Mouse (Mus musculus): ENCODE measurements around the gene 2310022A10Rik.
A peak's percentile ranks its signal among the peaks of the same experiment; 100 is the strongest.

2310022A10Rik gene

DNA sequence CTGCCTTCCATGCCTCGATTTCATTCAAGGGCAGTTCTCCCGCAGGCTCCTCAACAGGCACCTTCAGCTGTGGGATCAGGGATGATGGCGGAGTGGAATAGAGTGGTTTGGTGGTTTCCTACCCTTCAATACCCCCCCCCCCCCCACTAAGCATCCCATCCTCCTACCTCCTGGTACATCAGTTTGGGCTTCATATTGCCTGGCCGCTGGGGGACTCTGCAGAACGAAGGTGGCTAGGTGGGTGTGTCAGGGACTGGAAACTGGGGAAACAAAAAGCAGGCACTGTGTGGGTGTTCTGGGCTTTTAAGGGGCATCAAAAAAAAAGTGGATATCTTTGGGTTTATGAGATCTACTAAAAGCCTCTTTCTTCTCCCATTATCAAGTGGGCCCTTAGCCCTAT is 11.1 kb upstream of the 2310022A10Rik start:
- no peak for DNase-seq

DNA sequence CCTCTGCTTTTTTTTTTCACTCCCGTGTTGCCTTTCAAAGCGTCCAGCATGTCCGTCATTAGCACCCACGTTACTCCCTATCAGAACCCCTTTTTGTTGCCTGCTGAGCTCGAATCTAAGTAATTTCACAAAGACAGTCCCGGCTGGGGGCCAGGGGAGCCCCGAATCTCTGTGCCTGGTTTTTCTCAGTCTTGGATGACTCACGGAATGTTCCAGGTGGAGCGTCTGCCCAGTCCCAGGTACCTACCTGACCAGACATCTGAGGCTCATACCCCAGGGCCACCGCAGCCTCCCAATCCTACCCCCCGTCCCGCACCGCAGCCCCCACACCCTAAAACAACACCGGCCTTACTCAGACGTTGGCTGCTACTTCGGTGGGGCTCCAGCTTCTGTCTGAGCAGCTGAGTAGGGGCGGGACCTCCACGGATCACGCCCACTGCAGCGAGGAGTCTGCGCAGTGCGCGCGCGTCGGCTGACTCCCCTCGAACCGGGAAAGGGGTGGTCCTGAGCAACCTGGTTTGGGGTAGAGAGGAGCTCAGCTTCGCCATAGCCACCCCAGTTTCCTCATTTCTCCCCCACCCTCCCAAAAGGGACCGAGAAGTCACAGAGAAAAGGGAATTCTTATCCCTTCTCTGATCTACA is 10.5 kb upstream of the 2310022A10Rik start:
- DNase-seq, result peak; percentile 86

DNA sequence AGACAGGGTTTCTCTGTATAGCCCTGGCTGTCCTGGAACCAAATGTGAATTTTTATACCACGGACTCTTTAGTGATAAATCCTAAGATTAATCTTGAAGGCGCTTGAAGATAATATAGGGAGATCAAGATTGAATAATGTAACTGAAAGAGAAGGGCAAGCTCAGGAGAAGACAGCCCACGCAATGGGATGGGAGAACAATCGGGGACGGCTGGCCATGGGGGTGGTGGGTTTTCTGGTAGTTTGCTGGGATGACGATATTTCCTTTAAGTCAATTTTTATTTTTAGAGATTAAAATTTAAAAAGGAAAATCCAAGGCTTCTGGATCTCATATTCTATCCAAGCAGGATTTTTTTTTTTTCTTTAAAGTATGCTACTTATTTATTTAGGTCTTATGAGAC is 10.0 kb upstream of the 2310022A10Rik start:
- DNase-seq, result no peak

DNA sequence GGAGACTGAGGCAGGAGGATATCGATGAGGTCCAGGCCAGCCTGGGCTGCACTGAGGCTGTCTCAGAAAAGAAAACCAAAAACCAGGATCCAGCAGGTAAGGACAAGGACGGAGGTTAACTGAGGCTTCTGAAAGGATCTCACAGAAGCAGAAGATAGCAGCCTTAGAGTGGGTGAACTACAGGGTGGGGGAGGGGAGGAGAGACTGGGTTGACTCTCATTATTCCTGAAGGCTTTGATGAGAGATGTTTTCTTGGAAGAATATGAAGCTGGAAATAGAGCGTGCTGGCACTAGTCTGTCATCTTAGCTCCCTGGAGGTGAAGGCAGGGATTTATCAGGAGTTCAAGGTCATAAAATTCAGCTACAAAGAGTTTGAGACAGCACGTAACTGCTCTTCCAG is 9.2 kb upstream of the 2310022A10Rik start:
- DNase-seq, result no peak

DNA sequence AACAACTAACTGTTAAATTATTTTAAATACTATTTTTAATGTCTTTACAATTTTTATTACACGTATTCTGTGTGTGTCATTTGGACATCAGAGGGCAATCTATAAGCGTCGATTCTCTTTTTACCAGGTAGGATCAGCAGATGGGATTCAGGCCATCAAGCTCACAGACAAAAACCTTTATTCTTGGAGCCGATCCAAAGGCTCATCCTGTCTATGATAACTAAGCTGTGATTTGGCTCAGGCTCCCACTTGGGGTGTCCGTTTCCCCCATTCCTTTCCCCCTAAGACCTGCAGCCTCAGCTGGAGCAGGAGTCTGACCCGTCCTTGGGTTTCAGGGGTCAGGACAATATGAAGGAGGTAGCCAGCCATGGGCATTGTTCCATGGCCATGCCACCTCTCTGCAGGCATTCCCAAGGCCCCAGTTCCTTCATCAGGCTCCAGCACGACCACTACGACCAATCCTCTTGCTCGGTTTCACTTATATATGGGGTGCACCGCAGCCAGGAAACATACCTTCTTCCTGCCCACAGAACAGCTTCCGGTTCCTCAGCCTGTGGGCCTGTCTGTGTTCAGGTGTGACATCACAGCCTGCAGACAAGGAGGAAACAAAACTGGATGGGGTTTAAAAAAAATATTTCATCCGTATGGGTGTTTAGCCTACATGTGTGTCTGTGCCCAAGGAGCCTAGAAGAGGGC is 8.2 kb upstream of the 2310022A10Rik start:
- DNase-seq, result no peak

DNA sequence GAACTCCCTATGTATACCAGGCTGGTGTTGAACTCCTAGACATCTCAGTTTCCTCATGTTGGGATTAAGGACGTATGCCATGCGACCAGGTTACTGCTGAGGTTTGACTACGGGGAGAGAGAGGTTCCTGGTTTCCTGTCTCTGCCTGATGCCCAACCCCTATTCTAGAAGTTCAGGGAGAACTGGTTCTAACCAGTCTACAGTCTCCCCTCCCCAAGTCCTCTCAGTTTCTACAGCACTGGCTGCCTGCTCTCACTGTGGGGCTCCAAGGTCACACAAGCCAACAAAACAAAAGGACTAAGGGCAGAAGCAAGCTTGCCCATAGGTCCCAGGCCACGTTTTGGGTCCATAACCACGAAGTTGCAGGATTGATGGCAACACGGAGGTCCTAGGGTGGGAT is 3.4 kb upstream of the 2310022A10Rik start:
- DNase-seq, result no peak

DNA sequence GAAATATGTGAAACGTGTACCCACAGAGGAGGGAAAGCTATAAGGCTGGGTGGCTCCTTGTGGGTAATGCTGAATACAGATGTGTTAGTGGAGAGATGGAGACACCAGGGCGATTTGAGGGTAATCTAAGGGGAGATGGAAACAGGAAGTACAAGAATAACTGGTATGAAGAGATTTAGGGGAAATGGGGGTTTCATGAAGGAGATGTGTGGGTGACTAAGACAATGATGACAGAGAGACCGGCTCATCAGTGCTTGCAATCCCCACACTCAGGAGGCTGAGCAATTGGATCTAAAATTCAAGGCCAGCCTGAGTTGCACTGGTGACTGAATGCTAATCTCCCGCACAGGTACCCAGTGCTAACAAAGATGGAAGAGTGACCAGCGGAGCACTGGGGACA is 963 bp upstream of the 2310022A10Rik start:
- no peak for DNase-seq

DNA sequence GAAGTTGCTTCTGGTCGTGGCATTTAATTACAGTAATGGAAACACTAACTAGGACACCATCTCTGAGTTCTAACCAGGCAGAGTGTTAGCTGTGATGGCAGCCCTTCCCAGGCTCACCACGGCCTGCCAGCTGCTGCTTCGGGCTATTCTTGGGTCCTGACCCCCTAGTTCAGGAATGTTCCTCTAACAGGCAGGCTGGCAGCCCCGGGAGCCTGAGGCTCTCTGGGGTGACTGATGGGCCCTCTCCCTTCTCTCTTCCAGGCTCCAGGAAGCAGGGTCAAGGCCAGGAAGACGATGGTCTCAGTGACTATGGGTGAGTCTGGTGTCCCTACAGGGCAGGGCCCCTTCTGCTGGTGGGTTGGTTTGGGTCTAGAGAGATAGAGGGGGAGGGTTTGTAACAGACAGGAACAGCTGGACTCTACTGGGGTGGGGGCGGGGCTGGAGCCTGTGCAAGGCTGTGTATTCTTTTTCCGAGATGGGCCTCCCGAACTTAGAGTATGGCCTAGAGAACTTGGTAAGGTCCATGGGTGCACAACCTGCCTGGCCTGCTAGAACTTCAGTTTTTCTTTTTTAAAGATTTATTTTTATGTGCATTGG is 7.4 kb downstream of the 2310022A10Rik start:
- no peak for DNase-seq

DNA sequence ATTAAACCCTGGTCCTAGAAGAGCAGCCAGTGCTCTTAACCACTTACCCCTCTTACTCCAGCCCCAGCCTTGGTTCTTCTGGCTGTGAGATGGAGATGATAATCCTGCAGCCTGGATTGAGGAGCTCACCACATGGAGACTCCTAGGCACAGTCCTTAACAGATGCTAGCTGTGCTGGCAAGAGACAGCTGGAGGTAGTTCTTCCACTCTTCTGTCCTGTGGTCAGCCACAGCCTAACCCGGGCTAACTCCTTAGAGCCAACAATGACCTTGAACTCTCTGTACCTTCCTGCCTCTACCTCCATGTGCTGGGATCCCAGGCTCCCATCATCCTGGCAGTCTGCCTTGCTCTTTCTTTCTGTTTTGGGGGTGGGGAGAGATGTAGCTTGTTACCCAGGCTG is 7.9 kb downstream of the 2310022A10Rik start:
- DNase-seq, result no peak

DNA sequence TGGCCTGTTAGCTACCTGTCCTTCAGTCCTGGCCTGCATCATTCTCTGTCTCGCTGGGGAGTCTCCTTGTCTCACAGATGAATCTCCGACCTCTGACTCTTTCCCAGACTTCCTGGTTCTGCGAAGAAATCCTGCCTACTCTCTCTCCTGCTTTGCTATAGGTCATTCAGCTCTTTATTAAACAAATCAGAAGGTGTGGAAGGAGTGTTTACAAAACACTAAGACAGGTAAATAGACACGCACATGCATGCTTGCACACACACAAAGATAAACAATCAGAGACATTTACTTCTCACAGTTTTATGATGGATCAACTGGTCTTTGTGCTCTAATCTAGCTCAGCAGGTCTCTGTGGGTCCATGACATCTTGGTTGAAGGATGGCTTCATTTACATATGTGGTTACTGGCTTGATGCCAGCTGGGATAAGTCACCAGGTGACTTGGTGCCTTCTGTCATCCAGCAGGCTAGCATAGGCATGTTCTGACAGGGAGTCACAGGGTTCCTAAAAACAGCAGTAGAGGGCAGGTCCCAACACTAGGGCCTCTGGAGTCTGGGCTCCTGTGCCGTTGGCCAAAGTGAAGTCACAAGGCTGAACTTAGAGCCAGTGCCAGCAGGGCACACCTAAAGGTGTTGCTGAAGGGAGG is 16.7 kb downstream of the 2310022A10Rik start:
- DNase-seq, result no peak

DNA sequence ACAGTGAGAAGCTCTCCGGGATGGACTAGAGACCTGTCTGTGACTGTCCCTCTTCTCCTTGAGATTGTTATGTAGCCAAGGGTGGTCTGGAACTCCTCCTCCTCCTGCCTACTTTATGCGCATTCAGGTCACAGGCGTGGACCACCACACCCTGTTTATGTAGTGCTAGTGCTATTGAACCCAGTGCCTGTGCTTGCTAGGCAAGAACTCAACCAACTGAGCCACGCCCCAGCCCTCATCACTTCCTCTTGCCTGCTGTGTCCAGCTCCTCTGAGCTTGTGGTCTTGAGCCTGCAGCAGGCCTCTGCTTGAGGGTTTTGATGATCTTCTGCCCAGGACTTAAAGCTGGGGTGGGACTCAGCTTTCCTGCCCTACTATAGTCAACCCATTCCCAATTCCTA is 19.1 kb downstream of the 2310022A10Rik start:
- DNase-seq, result no peak

DNA sequence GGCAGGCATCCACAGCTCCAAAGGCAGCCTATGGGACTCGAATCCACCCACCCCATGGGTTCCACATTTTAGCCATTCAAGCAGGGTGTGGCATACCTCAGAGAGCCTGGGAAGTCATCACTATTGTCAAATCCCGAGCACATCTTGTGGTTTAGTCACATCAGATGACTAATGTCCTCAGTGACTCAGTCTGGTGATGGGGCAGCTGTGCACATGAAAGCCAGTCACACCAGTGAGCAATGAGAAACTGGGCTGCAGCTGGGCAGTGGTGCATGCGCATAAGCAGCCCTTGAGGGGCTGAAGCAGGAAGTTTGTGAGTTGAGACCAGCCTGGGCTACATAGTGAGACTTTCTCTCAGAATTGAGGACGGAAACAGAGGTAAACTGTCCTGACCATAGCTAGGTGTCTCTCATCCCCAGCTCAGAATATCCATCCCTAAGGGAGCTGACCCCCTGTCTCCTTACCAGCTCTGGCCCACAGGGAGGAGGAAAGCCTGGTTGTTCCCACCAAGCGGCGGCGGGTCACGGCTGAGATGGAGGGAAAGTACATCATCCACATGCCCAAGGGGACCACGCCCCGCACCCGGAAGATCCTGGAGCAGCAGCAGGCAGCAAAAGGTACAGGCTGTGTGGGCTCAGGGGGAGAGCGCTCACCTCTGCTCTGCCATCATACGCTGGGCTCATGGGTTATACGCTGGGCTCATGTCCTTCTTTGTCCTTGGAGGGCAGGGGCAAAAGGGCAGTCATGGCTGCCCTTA is 21.3 kb downstream of the 2310022A10Rik start:
- no peak for DNase-seq

DNA sequence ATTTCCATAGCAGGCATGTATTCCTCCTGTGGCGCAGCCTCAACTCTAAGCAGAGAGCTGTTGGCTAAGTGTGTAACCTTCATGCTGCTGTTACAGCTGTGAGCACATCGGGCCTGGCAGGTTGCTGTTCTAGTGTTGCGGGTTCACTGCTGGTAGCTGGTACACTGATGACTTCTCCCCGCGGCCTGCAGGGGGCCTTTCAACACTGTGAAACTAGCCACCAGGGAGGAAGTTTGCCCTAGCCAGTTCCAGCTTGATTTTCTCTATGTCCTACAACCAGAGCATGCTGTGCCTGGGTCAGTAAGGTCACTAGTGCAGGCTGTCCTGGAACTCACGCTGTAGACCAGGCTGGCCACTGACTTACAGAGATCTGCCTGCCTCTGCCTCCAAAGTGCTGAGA is 23.9 kb downstream of the 2310022A10Rik start:
- peak; percentile 32 for DNase-seq

DNA sequence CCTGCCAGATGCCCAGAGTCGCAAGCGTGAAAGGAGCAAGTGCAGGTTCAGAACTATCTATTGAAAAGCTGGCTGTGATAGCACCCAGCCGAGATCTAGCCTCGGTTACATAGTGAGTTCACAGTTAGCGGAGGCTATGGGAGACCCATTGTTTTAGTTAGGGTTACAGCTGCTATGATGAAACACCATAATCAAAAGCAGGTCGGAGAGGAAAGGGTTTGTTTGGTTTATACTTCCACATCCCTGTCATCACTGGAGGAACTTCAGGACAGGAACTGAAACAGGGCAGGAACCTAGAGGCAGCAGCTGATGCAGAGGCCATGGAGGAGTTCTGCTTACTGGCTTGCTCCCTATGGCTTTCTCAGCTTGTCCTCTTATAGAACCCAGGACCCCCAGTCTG is 24.6 kb downstream of the 2310022A10Rik start:
- no peak for DNase-seq

DNA sequence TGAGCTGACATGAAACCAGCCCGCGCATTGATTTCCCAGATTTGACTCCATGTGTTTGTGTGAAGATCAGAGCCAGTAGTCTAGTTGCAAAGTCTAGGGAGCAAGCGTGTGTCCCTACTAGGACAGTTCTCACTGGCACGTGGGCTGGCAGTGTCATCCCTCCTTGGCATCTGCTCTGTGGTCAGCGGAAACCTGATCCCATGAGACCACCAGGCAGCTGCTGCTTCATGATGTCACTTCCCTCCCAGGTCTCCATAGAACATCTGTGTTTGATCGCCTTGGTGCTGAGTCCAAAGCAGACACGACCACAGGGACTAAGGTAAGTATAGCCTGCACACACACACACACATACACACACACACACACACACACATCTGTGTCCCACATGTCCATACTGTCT is 25.4 kb downstream of the 2310022A10Rik start:
- no peak for DNase-seq

DNA sequence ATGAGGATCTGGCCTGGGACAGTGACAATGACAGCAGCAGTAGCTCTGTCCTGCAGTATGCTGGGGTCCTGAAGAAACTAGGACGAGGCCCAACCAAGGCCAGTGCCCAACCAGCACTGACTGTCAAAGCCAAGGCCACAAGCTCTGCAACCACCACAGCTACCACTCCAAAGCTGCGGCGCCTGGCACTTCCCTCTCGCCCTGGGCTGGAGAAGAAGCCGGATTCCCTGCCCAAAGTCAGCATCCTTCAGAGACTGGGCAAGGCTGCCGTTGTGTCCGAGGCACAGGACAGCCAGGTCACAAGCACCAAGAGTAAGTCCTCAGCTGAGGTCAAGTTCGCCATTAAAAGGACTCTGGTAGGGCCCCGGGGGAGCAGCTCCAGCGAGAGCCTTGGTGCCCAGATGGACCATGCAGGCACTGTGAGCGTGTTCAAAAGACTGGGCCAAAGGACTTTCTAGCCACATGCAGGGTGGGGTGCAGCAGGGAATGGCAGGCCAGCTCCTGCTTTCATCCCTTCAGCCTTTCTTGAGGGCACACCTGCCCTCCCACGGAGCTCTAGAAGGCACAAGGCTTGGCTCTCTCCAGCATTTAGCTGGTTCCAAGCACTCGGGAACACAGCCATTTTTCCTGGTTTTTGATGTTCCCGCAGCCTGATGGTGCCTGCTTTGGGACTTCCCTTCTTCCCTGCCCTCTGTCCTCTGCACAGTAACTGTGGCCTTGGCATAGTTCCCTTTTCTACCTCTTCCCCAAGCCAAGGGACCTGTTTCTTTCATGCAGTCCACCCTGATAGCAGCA is 27.5 kb downstream of the 2310022A10Rik start:
- no peak for DNase-seq

DNA sequence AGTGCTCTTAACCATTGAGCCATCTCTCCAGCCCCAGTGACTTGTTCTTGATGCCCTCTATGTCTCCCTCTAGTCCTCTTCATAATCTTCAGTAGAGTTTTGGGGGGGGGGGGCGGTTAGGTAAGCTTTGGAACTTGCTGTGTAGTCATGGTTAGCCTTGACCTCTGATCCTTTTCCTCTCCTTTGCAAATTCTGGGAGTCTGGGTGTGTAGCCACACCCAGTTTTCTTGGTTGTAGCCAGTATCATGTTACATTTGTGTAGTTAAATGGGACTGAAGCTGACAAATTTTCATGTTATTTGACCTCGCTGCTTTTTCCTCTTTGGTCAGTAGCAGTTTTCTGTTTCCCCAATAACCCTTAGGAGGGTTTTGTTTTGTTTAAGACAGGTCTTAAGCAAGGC is 33.8 kb downstream of the 2310022A10Rik start:
- no peak for DNase-seq

DNA sequence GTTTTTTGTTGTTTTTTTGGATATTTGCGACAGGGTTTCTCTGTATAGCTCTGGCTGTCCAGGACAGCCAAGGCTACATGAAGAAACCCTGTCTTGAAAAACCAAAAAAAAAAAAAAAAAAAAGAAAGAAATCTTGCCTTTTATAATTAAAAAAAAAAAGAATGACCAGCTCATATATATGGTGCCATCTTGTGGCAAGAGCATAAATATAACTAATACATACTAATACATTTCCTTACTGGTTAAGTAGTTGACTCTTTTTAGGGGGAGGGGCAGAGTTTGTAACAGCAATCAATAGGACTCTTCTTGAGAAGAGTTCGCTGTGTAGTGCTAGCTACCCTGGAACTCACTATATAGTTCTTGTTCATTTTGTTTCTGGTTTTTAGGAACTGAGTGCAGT is 34.7 kb downstream of the 2310022A10Rik start:
- no peak for DNase-seq

DNA sequence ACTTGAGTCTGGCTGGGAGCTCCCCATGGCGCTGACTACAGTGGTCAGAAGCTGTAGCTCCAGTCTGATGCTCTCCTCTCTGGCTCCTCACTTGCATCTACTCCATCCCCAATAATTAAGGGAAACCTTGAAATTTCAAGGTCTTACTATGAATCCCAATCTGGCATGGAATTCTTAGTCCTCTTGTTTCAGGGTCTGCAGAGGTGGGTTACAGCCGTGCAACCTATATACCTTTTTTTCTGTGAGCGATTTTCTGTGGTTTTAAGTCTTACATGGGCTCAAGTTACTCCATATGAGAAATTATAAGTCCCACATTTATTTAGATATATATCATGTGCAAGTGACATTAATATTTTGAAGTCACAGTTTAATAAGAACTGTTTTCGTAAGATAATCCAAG is 37.1 kb downstream of the 2310022A10Rik start:
- DNase-seq, result no peak

DNA sequence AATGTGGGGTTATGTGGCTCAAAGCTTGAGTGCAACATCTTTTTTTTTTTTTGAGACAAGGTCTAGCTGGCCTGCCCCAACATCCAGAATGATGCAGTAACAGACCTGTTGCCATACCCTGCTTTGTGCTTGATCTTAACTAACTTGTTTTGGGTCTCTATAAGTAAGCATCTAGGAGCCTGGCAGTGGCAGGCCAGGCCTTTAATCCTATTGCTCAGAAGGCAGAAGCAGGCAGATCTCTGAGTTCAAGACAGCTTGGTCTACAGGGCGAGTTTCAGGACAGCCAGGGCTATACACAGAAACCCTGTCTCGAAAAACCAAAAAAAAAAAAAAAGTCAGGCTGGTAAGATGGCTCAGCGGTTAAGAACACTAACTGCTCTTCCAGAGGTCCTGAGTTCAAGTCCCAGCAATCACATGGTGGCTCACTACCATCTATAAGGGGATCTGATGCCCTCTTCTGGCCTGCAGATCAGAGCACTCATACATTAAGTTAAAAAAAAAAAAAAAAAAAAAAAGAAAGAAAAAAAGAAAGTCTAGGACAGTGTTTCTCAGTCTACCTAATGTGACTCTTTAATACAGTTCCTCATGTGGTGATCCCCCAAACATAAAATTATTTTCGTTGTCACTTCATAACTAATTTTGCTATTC is 37.7 kb downstream of the 2310022A10Rik start:
- DNase-seq, result no peak

DNA sequence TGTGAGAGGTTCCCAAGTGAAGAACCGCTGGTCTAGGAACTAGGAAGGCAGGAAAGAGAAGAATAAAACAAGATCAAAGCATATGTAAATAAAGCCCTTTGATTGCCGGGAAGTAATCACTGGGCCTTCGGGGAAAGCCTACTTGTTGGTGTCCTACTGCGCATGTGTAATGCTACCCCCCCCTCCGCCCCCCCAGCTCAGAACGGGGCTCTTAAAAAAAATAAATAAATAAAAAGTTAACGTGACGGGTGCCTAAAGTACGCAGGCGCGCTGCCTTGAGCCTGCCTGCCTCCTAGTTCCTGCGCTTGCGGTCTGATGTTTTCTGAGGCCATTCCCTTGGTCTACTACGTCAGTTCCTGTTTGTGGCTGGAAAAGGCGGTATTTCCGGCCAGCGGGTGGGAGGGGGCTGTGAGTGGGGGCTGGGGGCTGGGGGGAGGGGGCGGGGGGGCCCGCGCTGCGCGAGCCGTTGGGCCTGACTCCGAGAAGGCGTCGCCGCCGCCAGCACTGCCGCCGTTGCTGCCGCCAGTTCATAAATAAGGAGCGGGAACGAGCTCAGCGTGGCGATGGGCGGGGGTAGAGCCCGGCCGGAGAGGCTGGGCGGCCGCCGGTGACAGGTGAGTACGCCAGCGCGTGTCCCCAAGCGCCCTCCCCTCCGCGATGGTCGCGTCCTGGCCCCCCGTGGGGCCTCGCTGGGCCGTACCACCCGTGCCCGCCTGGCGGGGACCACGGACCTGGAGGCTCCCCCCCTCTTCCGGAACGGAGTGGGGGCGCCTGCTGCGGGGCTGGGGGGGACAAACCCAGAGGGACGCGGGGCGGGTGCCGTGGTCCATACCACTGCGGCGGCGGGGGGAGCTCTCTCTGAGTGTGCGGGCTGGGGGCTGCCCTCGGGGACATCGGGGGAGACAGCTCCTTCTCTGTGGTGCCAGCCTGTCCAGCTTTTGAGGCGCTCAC is 38.5 kb downstream of the 2310022A10Rik start, which contains the start of gene Akt2:
Gene Akt2 (plus strand): TSS at position 287 of the 951 bp plus-strand sequence.
- DNase-seq, result peak; percentile 94

All from right cerebral cortex, postnatal 4 days (tissue).